Mouse (Mus musculus): Measurements from ENCODE around the gene Ikzf1. TPM values are rescaled to one million over a fixed set of nuclear protein-coding genes. Genes with fewer than 3 reads are reported as not detected.

The Ikzf1 gene
- polyA plus RNA-seq, 1 experiment = 3.8 TPM

- DNase-seq (ENCODE audit: low read depth) = peak; percentile 25
- TF ChIP-seq POLR2A (IDR thresholded peaks at IDR 0.05; ENCODE audit: borderline replicate concordance, extremely low read depth, insufficient read depth, insufficient read length, poor library complexity, severe bottlenecking) (no peak), CTCF (IDR thresholded peaks at IDR 0.05; ENCODE audit: borderline replicate concordance, extremely low read depth, insufficient read depth, insufficient read length) (peak; percentile 53; the same call in 1 of the 2 replicates)
These were observed 57.8 kb downstream of the Ikzf1 start for GRCm38 (mm10) chr11:11742626-11743025.

GRCm38 (mm10) chr11:11744222-11744621 is 59.4 kb downstream of the Ikzf1 start:
- TF ChIP-seq POLR2A (IDR thresholded peaks at IDR 0.05; ENCODE audit: borderline replicate concordance, extremely low read depth, insufficient read depth, insufficient read length, poor library complexity, severe bottlenecking) (no peak), CTCF (IDR thresholded peaks at IDR 0.05; ENCODE audit: borderline replicate concordance, extremely low read depth, insufficient read depth, insufficient read length) (no peak)
- no peak for DNase-seq (ENCODE audit: low read depth)

- DNase-seq (ENCODE audit: low read depth) = no peak
- TF ChIP-seq CTCF (IDR thresholded peaks at IDR 0.05; ENCODE audit: borderline replicate concordance, extremely low read depth, insufficient read depth, insufficient read length) (no peak), POLR2A (IDR thresholded peaks at IDR 0.05; ENCODE audit: borderline replicate concordance, extremely low read depth, insufficient read depth, insufficient read length, poor library complexity, severe bottlenecking) (no peak)
These were observed 66.3 kb downstream of the Ikzf1 start for GRCm38 (mm10) chr11:11751091-11751490.

- no peak for TF ChIP-seq CTCF (IDR thresholded peaks at IDR 0.05; ENCODE audit: borderline replicate concordance, extremely low read depth, insufficient read depth, insufficient read length)
- no peak for TF ChIP-seq POLR2A (IDR thresholded peaks at IDR 0.05; ENCODE audit: borderline replicate concordance, extremely low read depth, insufficient read depth, insufficient read length, poor library complexity, severe bottlenecking)
These were observed 68.1 kb downstream of the Ikzf1 start for GRCm38 (mm10) chr11:11752859-11753258.

GRCm38 (mm10) chr11:11758121-11758520 is 73.3 kb downstream of the Ikzf1 start:
- no peak for DNase-seq (ENCODE audit: low read depth)

More at GRCm38 (mm10) chr11:11752859-11753258, 68.1 kb downstream of the Ikzf1 start:
- no peak for DNase-seq (ENCODE audit: low read depth)

GRCm38 (mm10) chr11:11758883-11759282 is 74.1 kb downstream of the Ikzf1 start:
- DNase-seq (ENCODE audit: low read depth) = no peak
- no peak for TF ChIP-seq CTCF (IDR thresholded peaks at IDR 0.05; ENCODE audit: borderline replicate concordance, extremely low read depth, insufficient read depth, insufficient read length)
- TF ChIP-seq POLR2A (IDR thresholded peaks at IDR 0.05; ENCODE audit: borderline replicate concordance, extremely low read depth, insufficient read depth, insufficient read length, poor library complexity, severe bottlenecking) = no peak

More at GRCm38 (mm10) chr11:11758121-11758520, 73.3 kb downstream of the Ikzf1 start:
- no peak for TF ChIP-seq CTCF (IDR thresholded peaks at IDR 0.05; ENCODE audit: borderline replicate concordance, extremely low read depth, insufficient read depth, insufficient read length)
- TF ChIP-seq POLR2A (IDR thresholded peaks at IDR 0.05; ENCODE audit: borderline replicate concordance, extremely low read depth, insufficient read depth, insufficient read length, poor library complexity, severe bottlenecking) = no peak

GRCm38 (mm10) chr11:11763211-11763666 is 78.4 kb downstream of the Ikzf1 start:
- no peak for DNase-seq (ENCODE audit: low read depth)
- TF ChIP-seq CTCF (IDR thresholded peaks at IDR 0.05; ENCODE audit: borderline replicate concordance, extremely low read depth, insufficient read depth, insufficient read length) = no peak
- TF ChIP-seq POLR2A (IDR thresholded peaks at IDR 0.05; ENCODE audit: borderline replicate concordance, extremely low read depth, insufficient read depth, insufficient read length, poor library complexity, severe bottlenecking) = no peak

- no peak for DNase-seq (ENCODE audit: low read depth)
- TF ChIP-seq CTCF (IDR thresholded peaks at IDR 0.05; ENCODE audit: borderline replicate concordance, extremely low read depth, insufficient read depth, insufficient read length) (no peak), POLR2A (IDR thresholded peaks at IDR 0.05; ENCODE audit: borderline replicate concordance, extremely low read depth, insufficient read depth, insufficient read length, poor library complexity, severe bottlenecking) (no peak)
These were observed 80.6 kb downstream of the Ikzf1 start for GRCm38 (mm10) chr11:11765414-11765813.

- no peak for DNase-seq (ENCODE audit: low read depth)
- TF ChIP-seq POLR2A (IDR thresholded peaks at IDR 0.05; ENCODE audit: borderline replicate concordance, extremely low read depth, insufficient read depth, insufficient read length, poor library complexity, severe bottlenecking) = no peak
- TF ChIP-seq CTCF (IDR thresholded peaks at IDR 0.05; ENCODE audit: borderline replicate concordance, extremely low read depth, insufficient read depth, insufficient read length) = no peak
These were observed 81.3 kb downstream of the Ikzf1 start for GRCm38 (mm10) chr11:11766105-11766504.

GRCm38 (mm10) chr11:11766736-11767135 is 81.9 kb downstream of the Ikzf1 start:
- DNase-seq (ENCODE audit: low read depth) = no peak
- TF ChIP-seq CTCF (IDR thresholded peaks at IDR 0.05; ENCODE audit: borderline replicate concordance, extremely low read depth, insufficient read depth, insufficient read length) = no peak
- no peak for TF ChIP-seq POLR2A (IDR thresholded peaks at IDR 0.05; ENCODE audit: borderline replicate concordance, extremely low read depth, insufficient read depth, insufficient read length, poor library complexity, severe bottlenecking)

- no peak for TF ChIP-seq POLR2A (IDR thresholded peaks at IDR 0.05; ENCODE audit: borderline replicate concordance, extremely low read depth, insufficient read depth, insufficient read length, poor library complexity, severe bottlenecking)
- no peak for TF ChIP-seq CTCF (IDR thresholded peaks at IDR 0.05; ENCODE audit: borderline replicate concordance, extremely low read depth, insufficient read depth, insufficient read length)
- DNase-seq (ENCODE audit: low read depth) = no peak
These were observed 83.3 kb downstream of the Ikzf1 start for GRCm38 (mm10) chr11:11768057-11768456.

- TF ChIP-seq CTCF (IDR thresholded peaks at IDR 0.05; ENCODE audit: borderline replicate concordance, extremely low read depth, insufficient read depth, insufficient read length) (no peak), POLR2A (IDR thresholded peaks at IDR 0.05; ENCODE audit: borderline replicate concordance, extremely low read depth, insufficient read depth, insufficient read length, poor library complexity, severe bottlenecking) (no peak)
- DNase-seq (ENCODE audit: low read depth) = no peak
These were observed 84.5 kb downstream of the Ikzf1 start for GRCm38 (mm10) chr11:11769281-11769680.
